Mouse (Mus musculus): ENCODE results near the gene Vgll4. TPM values are rescaled to one million over a fixed set of nuclear protein-coding genes. Genes with fewer than 3 reads are reported as not detected.

Gene Vgll4
- polyA plus RNA-seq, 1 experiment from 2014 or later: 83.0 TPM

GRCm38 (mm10) chr6:114987966-114988618 is 18.3 kb upstream of the Vgll4 start:
- Histone ChIP-seq H3K9ac (ENCODE audit: low read depth, low read length) (no peak overlapping the region), H3K27me3 (ENCODE audit: control insufficient read depth, insufficient read depth, low read length) (no peaks in the 10 kb centered on the region), H3K27ac (ENCODE audit: low read depth, low read length) (peak overlapping the region; percentile 68; the same call in 1 of the 2 replicates), H3K4me3 (ENCODE audit: low read length) (no peak overlapping the region), H3K4me1 (ENCODE audit: control insufficient read depth, insufficient read depth, low read length) (no peaks in the 10 kb centered on the region), H3K4me2 (replicated peaks; ENCODE audit: low read depth, low read length) (no peak overlapping the region), H3K36me3 (ENCODE audit: control insufficient read depth, insufficient read depth, low read length) (no peaks in the 10 kb centered on the region), H3K9me3 (ENCODE audit: control insufficient read depth, low read length) (no peaks in the 10 kb centered on the region)
- peak; percentile 76 for ATAC-seq (ENCODE audit: low FRiP score, low TSS enrichment)
- 72% methylated on average over 7 of the region's 7 CpGs for WGBS

- no peak overlapping the region for H3K4me3 ChIP-seq (ENCODE audit: low read length)
- H3K9ac ChIP-seq (ENCODE audit: low read depth, low read length): no peak overlapping the region
- no peak for ATAC-seq (ENCODE audit: low FRiP score, low TSS enrichment)
- no peaks in the 10 kb centered on the region for H3K36me3 ChIP-seq (ENCODE audit: control insufficient read depth, insufficient read depth, low read length)
- 76% methylated on average over 7 of the region's 7 CpGs for WGBS
- no peaks in the 10 kb centered on the region for H3K27me3 ChIP-seq (ENCODE audit: control insufficient read depth, insufficient read depth, low read length)
- no peak overlapping the region for H3K27ac ChIP-seq (ENCODE audit: low read depth, low read length)
- no peaks in the 10 kb centered on the region for H3K4me1 ChIP-seq (ENCODE audit: control insufficient read depth, insufficient read depth, low read length)
- no peak overlapping the region for H3K4me2 ChIP-seq (replicated peaks; ENCODE audit: low read depth, low read length)
- no peaks in the 10 kb centered on the region for H3K9me3 ChIP-seq (ENCODE audit: control insufficient read depth, low read length)
Observed at GRCm38 (mm10) chr6:114982671-114983070, 12.9 kb upstream of the Vgll4 start.

- Histone ChIP-seq H3K9me3 (ENCODE audit: control insufficient read depth, low read length) (no peaks in the 10 kb centered on the region), H3K27me3 (ENCODE audit: control insufficient read depth, insufficient read depth, low read length) (no peaks in the 10 kb centered on the region), H3K36me3 (ENCODE audit: control insufficient read depth, insufficient read depth, low read length) (no peaks in the 10 kb centered on the region), H3K4me3 (ENCODE audit: low read length) (no peak overlapping the region), H3K4me1 (ENCODE audit: control insufficient read depth, insufficient read depth, low read length) (no peaks in the 10 kb centered on the region), H3K9ac (ENCODE audit: low read depth, low read length) (no peak overlapping the region), H3K27ac (ENCODE audit: low read depth, low read length) (no peak overlapping the region), H3K4me2 (replicated peaks; ENCODE audit: low read depth, low read length) (no peak overlapping the region)
- WGBS: 78% methylated on average over 1 of the region's 1 CpGs
- ATAC-seq (ENCODE audit: low FRiP score, low TSS enrichment): no peak
Observed at GRCm38 (mm10) chr6:114979715-114980114, 9.9 kb upstream of the Vgll4 start.

- H3K4me1 ChIP-seq (ENCODE audit: control insufficient read depth, insufficient read depth, low read length): no peaks in the 10 kb centered on the region
- no peaks in the 10 kb centered on the region for H3K36me3 ChIP-seq (ENCODE audit: control insufficient read depth, insufficient read depth, low read length)
- no peaks in the 10 kb centered on the region for H3K9me3 ChIP-seq (ENCODE audit: control insufficient read depth, low read length)
- H3K9ac ChIP-seq (ENCODE audit: low read depth, low read length): no peak overlapping the region
- 83% methylated on average over 7 of the region's 7 CpGs for WGBS
- no peak overlapping the region for H3K27ac ChIP-seq (ENCODE audit: low read depth, low read length)
- H3K4me2 ChIP-seq (replicated peaks; ENCODE audit: low read depth, low read length): no peak overlapping the region
- no peaks in the 10 kb centered on the region for H3K27me3 ChIP-seq (ENCODE audit: control insufficient read depth, insufficient read depth, low read length)
- no peak for ATAC-seq (ENCODE audit: low FRiP score, low TSS enrichment)
- H3K4me3 ChIP-seq (ENCODE audit: low read length): no peak overlapping the region
Observed at GRCm38 (mm10) chr6:114976915-114977419, 7.2 kb upstream of the Vgll4 start.

- no peak overlapping the region for H3K4me2 ChIP-seq (replicated peaks; ENCODE audit: low read depth, low read length)
- no peak overlapping the region for H3K4me3 ChIP-seq (ENCODE audit: low read length)
- no peaks in the 10 kb centered on the region for H3K36me3 ChIP-seq (ENCODE audit: control insufficient read depth, insufficient read depth, low read length)
- peaks cover 3% of the 10 kb centered on the region; the same call in 1 of the 2 replicates for H3K9me3 ChIP-seq (ENCODE audit: control insufficient read depth, low read length)
- no peaks in the 10 kb centered on the region for H3K27me3 ChIP-seq (ENCODE audit: control insufficient read depth, insufficient read depth, low read length)
- no peak overlapping the region for H3K9ac ChIP-seq (ENCODE audit: low read depth, low read length)
- 83% methylated on average over 1 of the region's 1 CpGs for WGBS
- no peak for ATAC-seq (ENCODE audit: low FRiP score, low TSS enrichment)
- H3K4me1 ChIP-seq (ENCODE audit: control insufficient read depth, insufficient read depth, low read length): peaks cover 3% of the 10 kb centered on the region; the same call in 1 of the 2 replicates
- no peak overlapping the region for H3K27ac ChIP-seq (ENCODE audit: low read depth, low read length)
Observed at GRCm38 (mm10) chr6:114974331-114974730, 4.5 kb upstream of the Vgll4 start.

- Histone ChIP-seq H3K4me1 (ENCODE audit: control insufficient read depth, insufficient read depth, low read length) (peaks cover 3% of the 10 kb centered on the region; the same call in 1 of the 2 replicates), H3K4me3 (ENCODE audit: low read length) (no peak overlapping the region), H3K9ac (ENCODE audit: low read depth, low read length) (no peak overlapping the region), H3K4me2 (replicated peaks; ENCODE audit: low read depth, low read length) (no peak overlapping the region), H3K9me3 (ENCODE audit: control insufficient read depth, low read length) (peaks cover 3% of the 10 kb centered on the region; the same call in 1 of the 2 replicates), H3K27me3 (ENCODE audit: control insufficient read depth, insufficient read depth, low read length) (no peaks in the 10 kb centered on the region), H3K27ac (ENCODE audit: low read depth, low read length) (no peak overlapping the region), H3K36me3 (ENCODE audit: control insufficient read depth, insufficient read depth, low read length) (no peaks in the 10 kb centered on the region)
- WGBS: 45% methylated on average over 1 of the region's 1 CpGs
- ATAC-seq (ENCODE audit: low FRiP score, low TSS enrichment): no peak
Observed at GRCm38 (mm10) chr6:114972988-114973387, 3.2 kb upstream of the Vgll4 start.

- Histone ChIP-seq H3K4me1 (ENCODE audit: control insufficient read depth, insufficient read depth, low read length) (peaks cover 5% of the 10 kb centered on the region; the same call in 1 of the 2 replicates), H3K9me3 (ENCODE audit: control insufficient read depth, low read length) (peaks cover 3% of the 10 kb centered on the region; the same call in 1 of the 2 replicates), H3K36me3 (ENCODE audit: control insufficient read depth, insufficient read depth, low read length) (no peaks in the 10 kb centered on the region), H3K27ac (ENCODE audit: low read depth, low read length) (no peak overlapping the region), H3K4me3 (ENCODE audit: low read length) (no peak overlapping the region), H3K9ac (ENCODE audit: low read depth, low read length) (no peak overlapping the region), H3K4me2 (replicated peaks; ENCODE audit: low read depth, low read length) (no peak overlapping the region), H3K27me3 (ENCODE audit: control insufficient read depth, insufficient read depth, low read length) (no peaks in the 10 kb centered on the region)
- 71% methylated on average over 5 of the region's 5 CpGs for WGBS
- no peak for ATAC-seq (ENCODE audit: low FRiP score, low TSS enrichment)
Observed at GRCm38 (mm10) chr6:114970895-114971294, 1.1 kb upstream of the Vgll4 start.

GRCm38 (mm10) chr6:114970386-114970785 is 592 bp upstream of the Vgll4 start:
- no peak for ATAC-seq (ENCODE audit: low FRiP score, low TSS enrichment)
- Histone ChIP-seq H3K9me3 (ENCODE audit: control insufficient read depth, low read length) (peaks cover 3% of the 10 kb centered on the region; the same call in 1 of the 2 replicates), H3K9ac (ENCODE audit: low read depth, low read length) (no peak overlapping the region), H3K4me2 (replicated peaks; ENCODE audit: low read depth, low read length) (no peak overlapping the region), H3K4me1 (ENCODE audit: control insufficient read depth, insufficient read depth, low read length) (peaks cover 5% of the 10 kb centered on the region; the same call in 1 of the 2 replicates), H3K27ac (ENCODE audit: low read depth, low read length) (no peak overlapping the region), H3K36me3 (ENCODE audit: control insufficient read depth, insufficient read depth, low read length) (no peaks in the 10 kb centered on the region), H3K27me3 (ENCODE audit: control insufficient read depth, insufficient read depth, low read length) (no peaks in the 10 kb centered on the region), H3K4me3 (ENCODE audit: low read length) (no peak overlapping the region)
- WGBS: 29% methylated on average over 6 of the region's 6 CpGs

All from kidney, embryonic 14.5 days (tissue).